Mouse (Mus musculus): ENCODE data around the gene Tmem165.

- TF ChIP-seq CTCF (IDR thresholded peaks at IDR 0.05; ENCODE audit: low read depth, low read length) (no peak), POLR2A (IDR thresholded peaks at IDR 0.05; ENCODE audit: extremely low read depth, insufficient read depth, low read length) (no peak)
Measured at GRCm38 (mm10) chr5:76162926-76163325, 20.8 kb upstream of the Tmem165 start.
